Mouse (Mus musculus) c-Kit-negative CD71-positive TER-119-positive erythroid progenitor cells, embryonic 14.5 days (primary cell): ENCODE data around the gene Xylt1.

Experiments
- DNase-seq: peaks from one replicate; pipeline ENCODE4 v3.0.0-alpha.2; 2013; ENCODE audit warnings: low read depth, low spot score

The Xylt1 gene

GRCm38 (mm10) chr7:117480831-117481230 lies 100.1 kb downstream of the Xylt1 start:
- DNase-seq, result no peak

DNA sequence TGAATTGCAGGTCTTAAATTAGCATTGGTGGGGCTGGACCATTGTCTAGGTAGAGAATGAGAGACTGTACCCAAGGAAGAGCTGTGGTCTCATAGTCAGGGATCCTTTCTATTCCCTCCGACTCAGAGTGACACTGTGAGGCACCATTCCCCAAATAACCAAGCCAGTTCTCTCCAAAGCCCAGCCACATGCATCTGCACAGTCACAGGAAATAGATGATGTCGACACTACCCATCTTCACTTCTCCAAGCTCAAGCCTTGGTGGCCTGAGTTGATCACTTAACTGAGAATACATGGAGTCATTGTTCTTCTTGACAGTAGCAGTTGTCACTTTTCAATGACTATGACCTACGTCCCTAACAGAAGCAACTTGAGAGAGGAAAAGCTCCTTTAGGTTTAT lies 100.6 kb downstream of the Xylt1 start:
- no peak for DNase-seq

GRCm38 (mm10) chr7:117482701-117483100 lies 101.9 kb downstream of the Xylt1 start:
- no peak for DNase-seq

DNA sequence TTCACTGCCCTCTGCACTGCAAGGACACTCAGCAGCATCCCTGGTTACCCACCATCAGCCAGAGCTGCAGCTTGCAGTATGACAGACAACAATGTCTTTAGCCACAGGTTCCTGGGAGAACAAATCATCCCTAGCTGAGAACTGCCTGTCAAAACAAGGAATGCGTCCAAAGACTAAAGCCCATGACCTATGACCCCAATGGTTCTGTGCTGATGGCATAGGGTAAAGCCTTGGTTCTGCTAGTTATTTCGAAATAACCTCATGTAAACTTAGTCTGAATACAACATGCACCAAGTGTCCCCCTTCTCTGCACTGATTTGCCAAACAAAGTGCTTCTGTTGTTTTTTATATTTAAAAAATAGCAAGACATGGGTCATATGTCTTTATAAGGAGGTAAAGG lies 103.8 kb downstream of the Xylt1 start:
- DNase-seq, result no peak

GRCm38 (mm10) chr7:117484989-117485536 lies 104.3 kb downstream of the Xylt1 start:
- DNase-seq, result no peak

- DNase-seq, result no peak
Measured at GRCm38 (mm10) chr7:117486425-117487172, 105.8 kb downstream of the Xylt1 start.

DNA sequence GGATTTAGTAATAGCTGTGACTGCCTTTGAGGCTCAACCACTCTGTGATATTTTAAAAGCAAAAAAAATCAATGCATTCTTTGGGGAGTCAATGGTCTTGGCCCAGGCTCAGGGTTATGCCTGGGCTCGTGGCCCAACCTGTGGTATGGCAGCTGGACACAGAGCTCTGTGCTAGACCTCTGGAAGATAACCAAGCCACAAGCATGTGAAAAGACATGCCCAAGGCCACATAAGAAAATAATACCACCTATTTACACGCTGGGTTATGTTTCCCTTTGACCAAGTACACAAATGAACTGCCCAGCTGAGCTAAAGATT lies 106.4 kb downstream of the Xylt1 start:
- no peak for DNase-seq

DNA sequence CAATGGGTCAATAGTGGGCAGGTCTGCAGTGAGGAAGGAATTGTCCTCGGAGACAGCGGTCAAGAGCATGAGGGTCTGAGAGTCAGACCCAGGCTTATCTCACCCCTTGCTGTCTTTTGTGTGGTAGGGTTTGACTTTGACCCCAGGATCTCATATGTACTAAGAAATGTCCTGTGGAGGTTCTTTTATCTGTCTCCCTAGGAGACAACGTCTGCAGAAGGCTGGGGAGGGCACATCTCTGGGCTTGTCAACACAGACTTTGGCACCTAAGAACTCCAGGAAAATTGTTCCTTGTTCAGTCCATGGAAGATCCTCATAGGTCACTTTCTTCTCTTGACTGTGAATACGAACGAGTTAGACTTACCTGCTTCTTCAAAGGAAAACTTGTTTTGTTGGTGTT lies 109.2 kb downstream of the Xylt1 start:
- DNase-seq, result no peak

- no peak for DNase-seq
Measured at GRCm38 (mm10) chr7:117490500-117491205, 109.9 kb downstream of the Xylt1 start.

DNA sequence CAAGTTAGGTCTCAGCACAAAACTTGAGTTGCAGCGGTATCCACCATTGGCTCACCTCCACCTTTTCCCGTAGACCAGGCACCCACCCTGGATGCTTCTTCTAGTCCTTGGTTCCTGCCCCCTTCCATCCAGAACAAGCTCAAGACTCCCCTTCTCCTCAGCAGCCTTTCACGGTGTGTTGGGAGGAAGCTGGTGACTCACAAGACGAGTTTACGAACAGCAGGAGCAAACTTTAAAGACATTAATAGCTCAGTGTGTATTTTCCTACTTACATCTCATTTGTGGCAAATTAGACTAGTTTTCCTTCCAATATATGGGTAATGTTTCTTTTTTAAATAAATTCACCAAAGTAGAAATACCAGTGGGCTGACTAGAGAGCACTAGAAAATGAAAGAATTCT lies 110.7 kb downstream of the Xylt1 start:
- DNase-seq, result no peak

DNA sequence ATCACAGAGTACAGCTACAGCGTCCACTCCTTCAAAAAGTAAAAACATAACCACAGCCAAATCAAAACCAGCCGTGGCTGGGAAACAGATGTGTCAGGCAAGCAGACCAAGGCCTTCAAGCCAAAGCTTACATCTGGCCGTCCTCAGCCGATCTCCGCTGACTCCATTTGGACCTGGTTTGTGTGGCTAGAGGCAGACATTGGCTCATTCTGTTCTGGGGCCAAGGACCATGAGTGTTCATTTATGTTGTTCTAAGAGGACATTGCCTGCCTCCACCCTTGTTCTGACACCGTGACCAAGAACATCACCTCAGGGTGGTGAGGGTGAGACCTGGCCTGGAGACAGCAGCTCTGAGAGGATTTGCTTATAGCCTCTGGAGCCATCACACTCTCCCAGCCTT lies 113.4 kb downstream of the Xylt1 start:
- DNase-seq, result no peak

DNA sequence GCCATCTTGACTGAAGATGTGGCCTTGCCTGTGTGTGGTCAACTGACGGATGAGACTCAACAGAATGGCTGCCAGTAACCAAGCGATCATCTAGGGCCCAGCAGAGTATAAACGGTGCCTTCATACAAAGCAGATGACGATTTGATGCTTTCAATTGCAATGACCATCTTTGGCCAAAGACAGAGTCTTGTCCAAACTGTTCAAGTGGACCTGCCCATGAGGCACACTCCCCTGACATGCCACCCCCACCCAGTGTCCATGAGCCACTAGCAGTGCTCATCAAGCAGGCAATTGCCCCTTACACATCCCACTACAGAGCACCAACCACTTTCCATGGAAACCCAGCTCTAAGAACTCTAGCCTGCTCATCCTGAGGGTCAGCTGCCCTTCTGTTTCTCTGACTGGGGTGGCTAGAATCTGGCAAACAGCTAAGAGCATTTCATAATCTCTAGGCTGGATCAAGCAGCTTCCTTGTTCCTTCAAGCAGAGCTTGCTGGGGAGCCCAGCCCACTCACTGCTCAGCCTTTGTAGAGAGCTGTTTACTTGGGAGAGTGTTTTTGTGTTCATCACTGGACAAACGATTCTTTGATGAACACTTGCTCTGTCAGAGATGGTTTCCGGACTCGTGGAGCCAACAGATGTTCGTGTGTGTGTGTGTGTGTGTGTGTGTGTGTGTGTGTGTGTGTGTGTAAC lies 114.0 kb downstream of the Xylt1 start:
- DNase-seq, result no peak

DNA sequence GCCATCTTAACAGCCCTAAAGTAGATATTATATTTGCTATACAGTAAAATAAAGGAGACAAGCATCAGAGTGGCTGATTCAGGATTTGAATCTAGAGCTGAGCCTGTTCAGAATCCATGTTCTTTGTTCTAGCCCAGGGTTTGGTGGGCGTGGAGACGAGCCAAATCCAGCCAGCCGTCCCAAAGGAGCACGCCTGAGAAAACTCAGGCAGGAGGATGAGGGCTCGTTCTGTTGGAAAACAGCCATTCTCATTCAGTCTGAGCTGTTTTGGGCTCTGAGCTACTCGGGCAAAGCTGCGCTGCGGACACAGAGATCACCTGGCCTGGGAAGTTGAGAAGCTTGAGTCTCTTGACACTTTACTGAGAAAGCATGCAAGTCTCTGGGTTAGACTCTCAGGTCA lies 115.0 kb downstream of the Xylt1 start:
- no peak for DNase-seq

DNA sequence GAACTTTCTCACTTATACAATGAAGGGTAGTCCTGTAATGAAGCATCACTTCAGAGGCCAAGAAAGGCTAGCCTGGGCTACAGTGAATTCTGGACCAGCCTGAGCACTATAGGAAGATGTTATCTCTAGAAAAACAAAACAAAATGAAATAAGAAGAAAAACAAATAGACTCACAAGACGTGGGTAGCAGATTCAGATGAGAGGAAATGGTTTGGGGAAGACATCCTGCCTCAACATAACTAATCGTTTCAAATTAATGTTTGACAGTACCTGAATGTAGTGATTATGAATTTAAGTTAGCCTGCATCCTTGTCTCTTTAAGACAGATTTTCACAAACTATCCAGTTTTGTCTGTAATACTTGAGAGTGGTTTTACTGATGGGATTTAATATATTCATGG lies 117.4 kb downstream of the Xylt1 start:
- no peak for DNase-seq

GRCm38 (mm10) chr7:117501355-117502181 lies 120.8 kb downstream of the Xylt1 start:
- DNase-seq, result no peak

DNA sequence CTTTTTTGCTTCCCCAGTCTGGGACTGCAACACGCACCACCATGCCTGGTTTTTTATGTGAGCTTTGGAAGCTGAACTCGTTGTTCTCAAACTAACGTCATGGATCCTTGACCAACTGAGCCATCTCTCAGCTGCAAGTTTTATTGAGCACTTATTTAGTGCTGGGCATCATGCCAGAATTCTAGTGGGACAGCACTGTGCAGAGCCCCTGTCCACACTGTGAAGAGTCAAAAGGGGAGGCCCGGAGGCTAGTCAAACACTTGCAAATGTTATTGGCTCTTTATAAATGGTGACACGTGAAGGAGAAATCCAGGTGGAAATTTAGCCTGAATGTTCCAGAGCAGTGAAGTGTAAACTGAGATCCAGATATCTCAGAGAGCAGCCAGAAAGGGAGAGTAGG lies 121.6 kb downstream of the Xylt1 start:
- DNase-seq, result no peak

- no peak for DNase-seq
Measured at GRCm38 (mm10) chr7:117503714-117504113, 122.9 kb downstream of the Xylt1 start.

GRCm38 (mm10) chr7:117505791-117506190 lies 125.0 kb downstream of the Xylt1 start:
- no peak for DNase-seq

GRCm38 (mm10) chr7:117507351-117507750 lies 126.6 kb downstream of the Xylt1 start:
- DNase-seq, result no peak

- no peak for DNase-seq
Measured at GRCm38 (mm10) chr7:117508090-117508489, 127.3 kb downstream of the Xylt1 start.

- DNase-seq, result no peak
Measured at GRCm38 (mm10) chr7:117510113-117510512, 129.3 kb downstream of the Xylt1 start.

GRCm38 (mm10) chr7:117512301-117512700 lies 131.5 kb downstream of the Xylt1 start:
- no peak for DNase-seq
